Mouse (Mus musculus): ENCODE measurements around the gene Erich6b.

DNA sequence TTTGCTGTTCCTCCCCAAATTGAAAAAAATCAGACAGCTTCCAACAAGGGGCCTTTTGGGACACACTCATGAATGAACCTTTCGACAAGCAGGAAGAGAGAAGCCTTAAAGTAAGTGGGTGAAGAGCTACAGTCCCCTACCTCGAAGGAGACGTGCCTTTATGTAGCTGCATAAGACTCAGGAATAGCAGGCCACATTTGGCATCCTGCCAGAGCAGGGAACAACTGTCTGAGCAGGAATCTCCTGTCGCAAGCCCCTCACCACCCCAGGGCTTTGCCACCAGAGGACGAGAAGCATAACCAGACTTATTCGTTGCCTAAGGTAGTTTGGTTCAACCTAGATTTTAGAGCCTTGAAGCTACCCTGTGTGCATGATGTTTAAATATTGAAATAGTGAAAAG lies 34.3 kb downstream of the Erich6b start:
- TF ChIP-seq GATA1 (IDR thresholded peaks at IDR 0.05; ENCODE audit: borderline replicate concordance, low read length) = no peak
- TF ChIP-seq CTCF (IDR thresholded peaks at IDR 0.05; ENCODE audit: low read depth, low read length) = no peak
- TF ChIP-seq TAL1 (conservative IDR thresholded peaks at IDR 0.05; ENCODE audit: low read depth, low read length) = no peak
